In the genomic region with DNA sequence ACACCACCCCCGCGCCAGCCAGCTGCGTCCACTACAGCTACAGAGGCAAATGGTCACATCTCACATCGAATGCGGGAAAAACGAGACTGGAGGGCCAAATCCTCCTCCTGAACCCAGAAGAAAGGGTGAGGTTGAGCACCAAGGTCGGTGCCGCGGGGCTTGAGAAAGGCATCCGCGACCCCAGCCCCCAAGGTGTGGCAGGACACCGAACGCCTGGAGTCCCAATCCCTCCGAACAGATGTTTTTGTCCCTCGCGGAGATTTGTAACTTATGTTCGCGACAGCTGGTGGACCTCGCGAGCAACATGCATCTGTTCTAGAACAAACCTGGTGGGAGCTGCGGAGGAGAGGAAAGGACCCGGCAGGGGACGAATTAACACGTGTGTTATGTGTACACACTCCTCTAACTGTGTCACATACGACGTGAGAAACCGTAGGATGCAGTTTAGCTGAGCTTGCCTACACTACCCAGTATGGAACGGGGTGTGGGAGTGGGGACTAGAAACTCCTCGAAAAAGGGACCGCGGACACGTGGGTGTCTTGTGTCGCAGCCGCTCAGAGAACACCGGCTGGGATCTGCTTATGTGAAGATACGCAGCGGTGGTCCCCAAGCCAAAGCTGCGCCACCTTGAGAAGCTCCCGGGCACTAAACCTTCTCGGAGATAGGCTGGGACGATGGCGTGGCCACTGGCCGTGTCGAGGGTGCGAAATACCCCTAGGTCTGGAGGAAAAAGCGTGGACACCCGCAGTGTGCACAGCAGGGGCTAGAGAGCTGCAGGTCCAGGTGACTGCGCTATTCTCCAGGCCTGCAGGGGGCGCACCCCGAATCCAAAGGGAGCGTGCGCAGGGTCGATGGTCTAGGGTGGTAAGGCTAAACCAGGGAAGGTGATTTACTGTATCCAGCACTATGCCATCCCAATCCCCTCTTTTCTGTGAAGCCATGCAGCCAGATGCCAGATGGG, we compare ENCODE assay signal across 9 mouse cellular contexts. TPM values are rescaled to one million over a fixed set of nuclear protein-coding genes. Genes with fewer than 3 reads are reported as not detected.
A peak's percentile ranks its signal among the peaks of the same experiment; 100 is the strongest.
DNase-seq lines count a peak whose midpoint lies in the region; ATAC-seq and TF ChIP-seq lines count a peak whose summit lies in the region.
"Had no signal": no experiment of that assay in that cellular context is flagged by ENCODE, and none has a peak within 500 bp of the region (broad histone marks: within the 10 kb centered on the region; RNA-seq: fewer than 3 reads in every experiment).

No protein-coding gene starts in this region.

- no peak overlapping the region for H3K9ac ChIP-seq in kidney, postnatal 0 days (ENCODE audit: low read depth, low read length)
- H3K9ac ChIP-seq in midbrain, embryonic 13.5 days (replicated peaks): no peak overlapping the region

- no peaks in the 10 kb centered on the region for H3K9me3 ChIP-seq in kidney, postnatal 0 days (replicated peaks; ENCODE audit: low read length)
- H3K9me3 ChIP-seq in midbrain, embryonic 13.5 days: peaks cover 4% of the 10 kb centered on the region; the same call in 1 of the 2 replicates

- 3% methylated on average over 53 of the region's 53 CpGs for WGBS in kidney, postnatal 0 days
- WGBS in midbrain, embryonic 13.5 days: 5% methylated on average over 51 of the region's 53 CpGs

- H3K27ac ChIP-seq in kidney, postnatal 0 days: no peak overlapping the region
- H3K27ac ChIP-seq in midbrain, embryonic 13.5 days: no peak overlapping the region

- DNase-seq in kidney, postnatal 0 days (ENCODE audit: low spot score): no peak
- no peak for DNase-seq in kidney, postnatal 25 days
- peak; percentile 19 for DNase-seq in brain, adult 2 months (ENCODE audit: low read depth, low spot score)
- no peak for DNase-seq in urinary bladder, postnatal 10 days (ENCODE audit: low spot score)
- DNase-seq in frontal cortex, postnatal 25 days (ENCODE audit: low spot score in 2 of 2): no peak
- DNase-seq in right cerebral cortex, postnatal 14 days: no peak

- H3K36me3 ChIP-seq in kidney, postnatal 0 days (ENCODE audit: insufficient read depth, low read length): no peaks in the 10 kb centered on the region
- H3K36me3 ChIP-seq in midbrain, embryonic 13.5 days: no peaks in the 10 kb centered on the region

- H3K27me3 ChIP-seq in kidney, postnatal 0 days (ENCODE audit: insufficient read depth, low read length): peaks cover 56% of the 10 kb centered on the region
- H3K27me3 ChIP-seq in midbrain, embryonic 13.5 days: peaks cover 98% of the 10 kb centered on the region

- peak; percentile 58 for TF ChIP-seq CTCF in kidney, postnatal 0 days (IDR thresholded peaks at IDR 0.05; ENCODE audit: low read depth)

- ATAC-seq in kidney, postnatal 0 days (replicated peaks; ENCODE audit: low FRiP score, low read depth): peak; percentile 36; the same call in 1 of the 2 replicates
- peak; percentile 79 for ATAC-seq in granulocyte monocyte progenitor cell, adult 5-6 weeks (replicated peaks; ENCODE audit: poor library complexity, severe bottlenecking)
- peak; percentile 66 for ATAC-seq in midbrain, embryonic 13.5 days

- no peak overlapping the region; the same call in 1 of the 2 replicates for H3K4me2 ChIP-seq in kidney, postnatal 0 days (ENCODE audit: low read length)
- H3K4me2 ChIP-seq in midbrain, embryonic 13.5 days (replicated peaks): no peak overlapping the region

- no peaks in the 10 kb centered on the region for H3K4me1 ChIP-seq in kidney, postnatal 0 days (replicated peaks; ENCODE audit: insufficient read depth, low read length)
- 0 out of 2 replicates have a peak, but pooled peaks cover 4% of the 10 kb centered on the region for H3K4me1 ChIP-seq in midbrain, embryonic 13.5 days (replicated peaks)

- H3K4me3 ChIP-seq in kidney, postnatal 0 days (replicated peaks; ENCODE audit: low read depth, low read length): no peak overlapping the region; the same call in 1 of the 2 replicates
- no peak overlapping the region for H3K4me3 ChIP-seq in midbrain, embryonic 13.5 days (replicated peaks)

RNA-seq across cellular contexts. Expression of gene Nkx6-1, which starts 16.8 kb away (rescaled TPM):
- 0.51 and 0.52 TPM in 2 replicates for polyA plus RNA-seq in kidney, postnatal 0 days (2015; fragmentation: Nextera tagmentation; extraction: Ambion mirVana)
- not detected in 2 replicates for total RNA-seq in granulocyte monocyte progenitor cell, adult 5-6 weeks (2014; fragmentation: Nextera tagmentation)
- not detected in 2 replicates for total RNA-seq in granulocyte monocyte progenitor cell, adult 5-6 weeks (2017)
- 2.2 and 3.5 TPM in 2 replicates for polyA plus RNA-seq in midbrain, embryonic 13.5 days (2015; fragmentation: Nextera tagmentation; extraction: Ambion mirVana)
- polyA plus RNA-seq: large intestine, adult 2 months had no signal
